Mouse (Mus musculus) small intestine, adult 2 months (tissue): ENCODE results near the gene Pgf. TPM values are rescaled to one million over a fixed set of nuclear protein-coding genes. Genes with fewer than 3 reads are reported as not detected.
A peak's percentile ranks its signal among the peaks of the same experiment; 100 is the strongest.

Experiments used
- H3K27ac ChIP-seq: fragments of 200-500 bp; 2 replicates; pipeline ENCODE4 v1.5.1; 2012; ENCODE audit warnings: low read depth, low read length, control low read depth, inconsistent platforms; ENCODE audit not compliant: insufficient read depth
- H3K27me3 ChIP-seq: fragments of 200-500 bp; 2 replicates; pipeline ENCODE4 v1.6.1; 2012; ENCODE audit warnings: mild to moderate bottlenecking, moderate library complexity, low read length, inconsistent platforms; ENCODE audit not compliant: control insufficient read depth, insufficient read depth
- H3K36me3 ChIP-seq: fragments of 200-500 bp; 2 replicates; pipeline ENCODE4 v1.6.1; 2012; ENCODE audit warnings: mild to moderate bottlenecking, low read length, control low read depth, inconsistent platforms; ENCODE audit not compliant: control insufficient read depth, insufficient read depth
- H3K4me1 ChIP-seq: fragments of 200-500 bp; 2 replicates; pipeline ENCODE4 v1.6.1; 2012; ENCODE audit warnings: low read length, inconsistent platforms, mixed read lengths; ENCODE audit not compliant: control insufficient read depth, insufficient read depth, insufficient read length
- H3K4me3 ChIP-seq: fragments of 200-500 bp; 2 replicates; pipeline ENCODE4 v1.5.1; 2012; ENCODE audit warnings: low read depth, mild to moderate bottlenecking, control low read depth, inconsistent platforms, low read length, moderate library complexity
- CTCF ChIP-seq: fragments of 200-500 bp; IDR thresholded peaks from 2 replicates; pipeline ENCODE4 v1.5.1; 2012; ENCODE audit warnings: low read depth, mild to moderate bottlenecking, control low read depth, inconsistent platforms, low read length, moderate library complexity, mixed read lengths; ENCODE audit not compliant: insufficient replicate concordance, insufficient read length; ENCODE audit errors: extremely low read depth
- POLR2A ChIP-seq: fragments of 200-500 bp; IDR thresholded peaks from 2 replicates; pipeline ENCODE4 v1.6.1; 2012; ENCODE audit warnings: low read depth, mild to moderate bottlenecking, control low read depth, inconsistent platforms, low read length, moderate library complexity
- WGBS: fragments of 180-500 bp; shearing (Covaris S2); methylation state at CpG from one replicate; pipeline ENCODE4 v1.1.7; 2018; 5-methylcytosine and 5-hydroxymethylcytosine counted together
- polyA plus RNA-seq: library from polyadenylated mRNA; depleted of rRNA; stranded (reverse); fragments of >200 nt; gene quantifications from 2 replicates; pipeline ENCODE4 v1.2.3, GENCODE M21; 2012

Gene Pgf
- polyA plus RNA-seq, 1 experiment: 0.48 TPM

GRCm38 (mm10) chr12:85176846-85177523 is 605 bp downstream of the Pgf start:
- 4% methylated on average over 32 of the region's 32 CpGs for WGBS
- Histone ChIP-seq H3K36me3 (no peaks in the 10 kb centered on the region), H3K4me3 (peak overlapping the region; percentile 56), H3K27me3 (no peaks in the 10 kb centered on the region), H3K27ac (no peak overlapping the region), H3K4me1 (peaks cover 6% of the 10 kb centered on the region; the same call in 1 of the 2 replicates)
- TF ChIP-seq CTCF (no peak), POLR2A (no peak)

- Histone ChIP-seq H3K27ac (no peak overlapping the region), H3K4me3 (peak overlapping the region; percentile 56), H3K36me3 (no peaks in the 10 kb centered on the region)
These were observed 1.4 kb downstream of the Pgf start for GRCm38 (mm10) chr12:85175926-85176845.

GRCm38 (mm10) chr12:85175087-85175675 is 2.4 kb downstream of the Pgf start:
- Histone ChIP-seq H3K27me3 (no peaks in the 10 kb centered on the region), H3K4me3 (peak overlapping the region; percentile 56), H3K27ac (no peak overlapping the region), H3K36me3 (no peaks in the 10 kb centered on the region), H3K4me1 (peaks cover 6% of the 10 kb centered on the region; the same call in 1 of the 2 replicates)
- WGBS: 55% methylated on average over 16 of the region's 16 CpGs
- TF ChIP-seq CTCF (no peak), POLR2A (no peak)

More at GRCm38 (mm10) chr12:85175926-85176845, 1.4 kb downstream of the Pgf start:
- Histone ChIP-seq H3K4me1 (peaks cover 6% of the 10 kb centered on the region; the same call in 1 of the 2 replicates), H3K27me3 (no peaks in the 10 kb centered on the region)
- WGBS: 54% methylated on average over 11 of the region's 11 CpGs
- TF ChIP-seq POLR2A (no peak), CTCF (no peak)

- WGBS: 80% methylated on average over 7 of the region's 7 CpGs
- peaks cover 9% of the 10 kb centered on the region; the same call in 1 of the 2 replicates for H3K4me1 ChIP-seq
- TF ChIP-seq CTCF (no peak), POLR2A (no peak)
These were observed 3.6 kb downstream of the Pgf start for GRCm38 (mm10) chr12:85174016-85174415.

GRCm38 (mm10) chr12:85170948-85171307 is 6.7 kb downstream of the Pgf start:
- Histone ChIP-seq H3K36me3 (no peaks in the 10 kb centered on the region), H3K4me3 (no peak overlapping the region), H3K27me3 (no peaks in the 10 kb centered on the region), H3K27ac (no peak overlapping the region), H3K4me1 (0 out of 2 replicates have a peak, but pooled peaks cover 3% of the 10 kb centered on the region)
- 79% methylated on average over 3 of the region's 3 CpGs for WGBS
- TF ChIP-seq CTCF: no peak
- no peak for TF ChIP-seq POLR2A

More at GRCm38 (mm10) chr12:85174016-85174415, 3.6 kb downstream of the Pgf start:
- Histone ChIP-seq H3K27me3 (no peaks in the 10 kb centered on the region), H3K27ac (no peak overlapping the region), H3K36me3 (no peaks in the 10 kb centered on the region), H3K4me3 (no peak overlapping the region)

- Histone ChIP-seq H3K36me3 (no peaks in the 10 kb centered on the region), H3K4me3 (no peak overlapping the region), H3K27me3 (no peaks in the 10 kb centered on the region), H3K4me1 (0 out of 2 replicates have a peak, but pooled peaks cover 3% of the 10 kb centered on the region), H3K27ac (no peak overlapping the region)
- 84% methylated on average over 11 of the region's 11 CpGs for WGBS
- TF ChIP-seq POLR2A: no peak
- TF ChIP-seq CTCF: no peak
These were observed 7.2 kb downstream of the Pgf start for GRCm38 (mm10) chr12:85170284-85170947.
